Mouse (Mus musculus) G1E (cell line): ENCODE results near the gene Cavin1.

Source experiments
- CTCF ChIP-seq: IDR thresholded peaks from 2 replicates; pipeline ENCODE4 v1.5.1; 2012; ENCODE audit warnings: low read depth, low read length, inconsistent platforms, mixed read lengths
- GATA1 ChIP-seq: IDR thresholded peaks from 2 replicates; pipeline ENCODE4 v1.6.1; 2012; ENCODE audit warnings: borderline replicate concordance, low read length, inconsistent platforms, mixed read lengths
- GATA2 ChIP-seq: IDR thresholded peaks from 2 replicates; pipeline ENCODE4 v1.6.1; 2012; ENCODE audit warnings: low read depth, low read length, inconsistent platforms, borderline replicate concordance
- POLR2AphosphoS5 ChIP-seq: IDR thresholded peaks from 2 replicates; pipeline ENCODE4 v1.6.1; 2012; ENCODE audit warnings: low read depth, low read length, inconsistent platforms; ENCODE audit not compliant: insufficient replicate concordance

GRCm38 (mm10) chr11:100959826-100960225 lies 10.9 kb downstream of the Cavin1 start:
- TF ChIP-seq CTCF (no peak), GATA1 (no peak), GATA2 (no peak), POLR2AphosphoS5 (no peak)
